Mouse (Mus musculus) E14TG2a.4 (cell line): Measurements from ENCODE around the gene Aunip.

ENCODE experiments used
- CTCF ChIP-seq: conservative IDR thresholded peaks from 2 replicates; pipeline ENCODE4 v1.5.1; 2014; ENCODE audit warnings: low read length
- NANOG ChIP-seq: IDR thresholded peaks from 2 replicates; pipeline ENCODE4 v1.6.1; 2014; ENCODE audit warnings: borderline replicate concordance, low read length, mixed read lengths

- TF ChIP-seq CTCF (no peak), NANOG (no peak)
Measured at GRCm38 (mm10) chr4:134483078-134483688, 27.6 kb upstream of the Aunip start.
